Mouse (Mus musculus): ENCODE results near the gene Tango6.

GRCm38 (mm10) chr8:106687479-106687878 is 4.6 kb downstream of the Tango6 start:
- TF ChIP-seq CTCF (IDR thresholded peaks at IDR 0.05; ENCODE audit: extremely low read depth, insufficient read depth, insufficient read length, insufficient replicate concordance) (peak; percentile 42; the same call in 1 of the 2 replicates), POLR2A (IDR thresholded peaks at IDR 0.05; ENCODE audit: low read depth, low read length) (no peak)
